7 mouse cellular contexts compared by ENCODE assay signal in the genomic region with DNA sequence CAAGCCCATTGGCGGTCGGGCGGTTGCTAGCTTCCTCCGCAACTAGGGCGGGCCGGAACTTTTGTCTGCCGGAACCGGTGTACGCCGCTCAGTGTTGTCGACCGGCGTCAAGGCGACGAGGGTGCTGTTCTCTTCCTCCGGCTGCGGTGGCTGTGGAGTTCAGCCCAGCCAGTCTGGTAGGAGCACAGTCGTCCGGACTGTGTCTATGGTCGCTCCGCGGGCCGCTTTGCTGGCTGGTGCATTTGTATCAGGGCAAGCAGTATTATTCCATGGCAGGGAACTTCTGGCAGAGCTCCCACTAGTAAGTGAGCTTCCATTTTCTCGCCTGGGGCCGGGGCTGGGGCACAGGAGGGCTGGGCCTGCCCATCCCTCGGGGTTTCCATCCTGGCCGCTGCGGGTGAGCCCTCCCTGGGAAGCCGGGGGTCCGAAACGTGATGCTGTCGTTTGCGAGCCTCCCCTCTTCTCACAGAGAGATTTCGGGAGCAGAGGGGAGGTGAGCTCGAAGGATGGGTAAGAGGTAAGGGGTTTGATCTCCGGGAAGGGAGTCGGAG. TPM values are rescaled to one million over a fixed set of nuclear protein-coding genes. Genes with fewer than 3 reads are reported as not detected.
DNase-seq lines count a peak whose midpoint lies in the region; ATAC-seq and TF ChIP-seq lines count a peak whose summit lies in the region.

A gene (plus strand): TSS at position 87 of the 551 bp plus-strand sequence.

- no peak for TF ChIP-seq CTCF in intestine, postnatal 0 days (IDR thresholded peaks at IDR 0.05; ENCODE audit: low read depth)
- TF ChIP-seq CTCF in small intestine, adult 2 months (IDR thresholded peaks at IDR 0.05; ENCODE audit: extremely low read depth, insufficient read length, insufficient replicate concordance, low read depth, low read length) = no peak

- WGBS in embryonic facial prominence, embryonic 10.5 days = under 1% methylated on average over 37 of the region's 37 CpGs
- WGBS in intestine, postnatal 0 days = under 1% methylated on average over 37 of the region's 37 CpGs
- under 1% methylated on average over 37 of the region's 37 CpGs for WGBS in midbrain, embryonic 12.5 days
- under 1% methylated on average over 37 of the region's 37 CpGs for whole genome bisulfite sequencing in small intestine, adult 2 months

- H3K9me3 ChIP-seq in embryonic facial prominence, embryonic 10.5 days = no peaks in the 10 kb centered on the region
- H3K9me3 ChIP-seq in intestine, postnatal 0 days (ENCODE audit: control insufficient read depth) = no peaks in the 10 kb centered on the region
- no peaks in the 10 kb centered on the region for H3K9me3 ChIP-seq in midbrain, embryonic 12.5 days

- peak within 1 kb of the TSS; percentile 89 for H3K4me3 ChIP-seq in embryonic facial prominence, embryonic 10.5 days
- H3K4me3 ChIP-seq in intestine, postnatal 0 days (ENCODE audit: low read depth, low read length) = peak within 1 kb of the TSS; percentile 70
- H3K4me3 ChIP-seq in midbrain, embryonic 12.5 days = peak within 1 kb of the TSS; percentile 61
- peak within 1 kb of the TSS; percentile 91 for H3K4me3 ChIP-seq in small intestine, adult 2 months (ENCODE audit: low read depth, low read length)

- H3K4me1 ChIP-seq in embryonic facial prominence, embryonic 10.5 days = peaks cover 10% of the 10 kb centered on the region
- no peaks in the 10 kb centered on the region for H3K4me1 ChIP-seq in intestine, postnatal 0 days (replicated peaks; ENCODE audit: control insufficient read depth, insufficient read depth, low read length)
- peaks cover 7% of the 10 kb centered on the region for H3K4me1 ChIP-seq in midbrain, embryonic 12.5 days
- no peaks in the 10 kb centered on the region for H3K4me1 ChIP-seq in small intestine, adult 2 months (ENCODE audit: control insufficient read depth, insufficient read depth, insufficient read length, low read length)

- peak; percentile 60; the same call in 1 of the 2 replicates for TF ChIP-seq POLR2A in small intestine, adult 2 months (IDR thresholded peaks at IDR 0.05; ENCODE audit: low read depth, low read length)

- ATAC-seq in intestine, postnatal 0 days = peak; percentile 98
- peak; percentile 97 for ATAC-seq in midbrain, embryonic 12.5 days (ENCODE audit: low FRiP score, low read depth)

- peak within 1 kb of the TSS; percentile 67 for H3K4me2 ChIP-seq in intestine, postnatal 0 days (replicated peaks; ENCODE audit: low read depth)
- H3K4me2 ChIP-seq in midbrain, embryonic 12.5 days (replicated peaks) = peak within 1 kb of the TSS; percentile 76

- peak within 1 kb of the TSS; percentile 90 for H3K27ac ChIP-seq in embryonic facial prominence, embryonic 10.5 days (replicated peaks)
- peak within 1 kb of the TSS; percentile 54; the same call in 1 of the 2 replicates for H3K27ac ChIP-seq in intestine, postnatal 0 days (ENCODE audit: low read depth, low read length)
- peak within 1 kb of the TSS; percentile 82 for H3K27ac ChIP-seq in midbrain, embryonic 12.5 days (replicated peaks)
- H3K27ac ChIP-seq in small intestine, adult 2 months (ENCODE audit: insufficient read depth, low read depth, low read length) = peak within 1 kb of the TSS; percentile 55

- H3K36me3 ChIP-seq in embryonic facial prominence, embryonic 10.5 days (replicated peaks) = peaks cover 5% of the 10 kb centered on the region
- no peaks in the 10 kb centered on the region for H3K36me3 ChIP-seq in intestine, postnatal 0 days (ENCODE audit: control insufficient read depth, insufficient read depth)
- H3K36me3 ChIP-seq in midbrain, embryonic 12.5 days = peaks cover 1% of the 10 kb centered on the region; the same call in 1 of the 2 replicates
- peaks cover 1% of the 10 kb centered on the region; the same call in 1 of the 2 replicates for H3K36me3 ChIP-seq in small intestine, adult 2 months (ENCODE audit: control insufficient read depth, insufficient read depth, low read length)

- intact Hi-C loops in left cerebral cortex, postnatal 4 days (cut with DNase I) = loop anchor here (10.0 kb wide), 1 partner anchor 293 kb away; no protein-coding TSS in a partner anchor

- peak; percentile 96 for DNase-seq in adrenal gland, postnatal 10 days
- DNase-seq in embryonic facial prominence, embryonic 10.5 days (ENCODE audit: low spot score) = peak; percentile 94
- DNase-seq in gonadal fat pad, adult 2 months (ENCODE audit: low read depth) = peak; percentile 41
- peak; percentile 93 for DNase-seq in left cerebral cortex, postnatal 4 days

- no peaks in the 10 kb centered on the region for H3K27me3 ChIP-seq in embryonic facial prominence, embryonic 10.5 days (replicated peaks; ENCODE audit: low read depth, poor library complexity, severe bottlenecking)
- H3K27me3 ChIP-seq in intestine, postnatal 0 days (replicated peaks; ENCODE audit: control insufficient read depth, insufficient read depth, low read length) = no peaks in the 10 kb centered on the region
- no peaks in the 10 kb centered on the region for H3K27me3 ChIP-seq in midbrain, embryonic 12.5 days
- H3K27me3 ChIP-seq in small intestine, adult 2 months (ENCODE audit: control insufficient read depth, insufficient read depth, low read length) = no peaks in the 10 kb centered on the region

- peak within 1 kb of the TSS; percentile 64 for H3K9ac ChIP-seq in intestine, postnatal 0 days (ENCODE audit: low read depth, low read length)
- peak within 1 kb of the TSS; percentile 77 for H3K9ac ChIP-seq in midbrain, embryonic 12.5 days (replicated peaks)

RNA-seq across cellular contexts. Expression of the gene that starts here (rescaled TPM):
- total RNA-seq in adrenal gland, postnatal 10 days (2021) = 10 to 100 TPM; 20.3 to 21.7 TPM
- 46.6 TPM in 2 replicates for polyA plus RNA-seq in embryonic facial prominence, embryonic 10.5 days (2016; fragmentation: Nextera tagmentation; extraction: Ambion mirVana)
- polyA plus RNA-seq in gonadal fat pad, adult 2 months (2012; rRNA removed) = 6.0 and 7.5 TPM in 2 replicates
- polyA plus RNA-seq in intestine, postnatal 0 days (2015; fragmentation: Nextera tagmentation; extraction: Ambion mirVana) = 20.2 and 20.7 TPM in 2 replicates
- total RNA-seq in left cerebral cortex, postnatal 4 days (2021) = 10 to 100 TPM; 39.0 to 41.9 TPM
- 67.8 and 68.9 TPM in 2 replicates for polyA plus RNA-seq in midbrain, embryonic 12.5 days (2016; fragmentation: Nextera tagmentation; extraction: Ambion mirVana)
- polyA plus RNA-seq in small intestine, adult 2 months (2012; rRNA removed) = 0.93 and 1.7 TPM in 2 replicates

Comparison
In these comparisons a context has a peak if more than half of its experiments do, and no peak if none do; other contexts are left out.
1. Peak in every context shown above with its lines: DNase-seq, ATAC-seq, H3K4me3 ChIP-seq and H3K27ac ChIP-seq.
2. DNase-seq: peak in every context shown above with its lines; median percentile 96 in adrenal gland, postnatal 10 days; 94 in embryonic facial prominence, embryonic 10.5 days; 93 in left cerebral cortex, postnatal 4 days; 41 in gonadal fat pad, adult 2 months.